Mouse (Mus musculus): ENCODE data around the gene Ap2m1. TPM values are rescaled to one million over a fixed set of nuclear protein-coding genes. Genes with fewer than 3 reads are reported as not detected.
A peak's percentile ranks its signal among the peaks of the same experiment; 100 is the strongest.

Ap2m1 gene
- polyA plus RNA-seq, 1 experiment from 2014 or later = 402 TPM

- 25% methylated on average over 9 of the region's 9 CpGs for whole genome bisulfite sequencing
- Histone ChIP-seq H3K36me3 (ENCODE audit: insufficient read depth, low read length) (peaks cover 25% of the 10 kb centered on the region; the same call in 1 of the 2 replicates), H3K27ac (ENCODE audit: low read length) (peak overlapping the region; percentile 93), H3K27me3 (replicated peaks; ENCODE audit: insufficient read depth, low read length) (no peaks in the 10 kb centered on the region), H3K4me2 (replicated peaks; ENCODE audit: low read depth, low read length) (peak overlapping the region; percentile 74), H3K4me1 (ENCODE audit: insufficient read depth, low read depth, low read length) (peaks cover 16% of the 10 kb centered on the region), H3K9me3 (ENCODE audit: low read length) (no peaks in the 10 kb centered on the region), H3K4me3 (ENCODE audit: low read depth, low read length) (peak overlapping the region; percentile 91), H3K9ac (replicated peaks; ENCODE audit: low read depth) (peak overlapping the region; percentile 87)
- DNase-seq (ENCODE audit: low spot score) (peak; percentile 39), ATAC-seq (no peak)
- no peak for TF ChIP-seq EP300 (IDR thresholded peaks at IDR 0.05)
- TF ChIP-seq CTCF (IDR thresholded peaks at IDR 0.05) = no peak
Measured at GRCm38 (mm10) chr16:20536081-20536665, 895 bp downstream of the Ap2m1 start.

GRCm38 (mm10) chr16:20537071-20537471 is 1.8 kb downstream of the Ap2m1 start:
- Histone ChIP-seq H3K4me3 (ENCODE audit: low read depth, low read length) (peak overlapping the region; percentile 14; the same call in 1 of the 2 replicates), H3K36me3 (ENCODE audit: insufficient read depth, low read length) (peaks cover 22% of the 10 kb centered on the region; the same call in 1 of the 2 replicates), H3K27ac (ENCODE audit: low read length) (no peak overlapping the region), H3K27me3 (replicated peaks; ENCODE audit: insufficient read depth, low read length) (no peaks in the 10 kb centered on the region), H3K9me3 (ENCODE audit: low read length) (no peaks in the 10 kb centered on the region), H3K4me1 (ENCODE audit: insufficient read depth, low read depth, low read length) (peaks cover 16% of the 10 kb centered on the region), H3K9ac (replicated peaks; ENCODE audit: low read depth) (peak overlapping the region; percentile 32), H3K4me2 (replicated peaks; ENCODE audit: low read depth, low read length) (peak overlapping the region; percentile 74)
- peak; percentile 52 for DNase-seq (ENCODE audit: low spot score)
- WGBS = 18% methylated on average over 5 of the region's 5 CpGs
- ATAC-seq = no peak
- TF ChIP-seq EP300 (IDR thresholded peaks at IDR 0.05) (no peak), CTCF (IDR thresholded peaks at IDR 0.05) (peak; percentile 5; the same call in 1 of the 2 replicates)

GRCm38 (mm10) chr16:20537601-20538320 is 2.5 kb downstream of the Ap2m1 start:
- H3K36me3 ChIP-seq (ENCODE audit: insufficient read depth, low read length) = peaks cover 28% of the 10 kb centered on the region; the same call in 1 of the 2 replicates
- 0 out of 2 replicates have a peak overlapping the region, but pooled peaks have one; percentile 14 for H3K4me3 ChIP-seq (ENCODE audit: low read depth, low read length)
- TF ChIP-seq CTCF (IDR thresholded peaks at IDR 0.05) (no peak), EP300 (IDR thresholded peaks at IDR 0.05) (no peak)
- ATAC-seq = no peak
- no peak for DNase-seq (ENCODE audit: low spot score)
- H3K9ac ChIP-seq (replicated peaks; ENCODE audit: low read depth) = peak overlapping the region; percentile 32
- peaks cover 16% of the 10 kb centered on the region for H3K4me1 ChIP-seq (ENCODE audit: insufficient read depth, low read depth, low read length)
- H3K9me3 ChIP-seq (ENCODE audit: low read length) = no peaks in the 10 kb centered on the region
- WGBS = 36% methylated on average over 6 of the region's 6 CpGs
- H3K27ac ChIP-seq (ENCODE audit: low read length) = no peak overlapping the region
- peak overlapping the region; percentile 74 for H3K4me2 ChIP-seq (replicated peaks; ENCODE audit: low read depth, low read length)
- H3K27me3 ChIP-seq (replicated peaks; ENCODE audit: insufficient read depth, low read length) = no peaks in the 10 kb centered on the region

- no peak overlapping the region for H3K9ac ChIP-seq (replicated peaks; ENCODE audit: low read depth)
- peaks cover 39% of the 10 kb centered on the region; the same call in 1 of the 2 replicates for H3K36me3 ChIP-seq (ENCODE audit: insufficient read depth, low read length)
- ATAC-seq (no peak), DNase-seq (ENCODE audit: low spot score) (no peak)
- no peak overlapping the region for H3K4me2 ChIP-seq (replicated peaks; ENCODE audit: low read depth, low read length)
- H3K4me1 ChIP-seq (ENCODE audit: insufficient read depth, low read depth, low read length) = peaks cover 16% of the 10 kb centered on the region
- H3K4me3 ChIP-seq (ENCODE audit: low read depth, low read length) = no peak overlapping the region
- no peak for TF ChIP-seq CTCF (IDR thresholded peaks at IDR 0.05)
- TF ChIP-seq EP300 (IDR thresholded peaks at IDR 0.05) = no peak
- H3K9me3 ChIP-seq (ENCODE audit: low read length) = no peaks in the 10 kb centered on the region
- H3K27ac ChIP-seq (ENCODE audit: low read length) = no peak overlapping the region
- no peaks in the 10 kb centered on the region for H3K27me3 ChIP-seq (replicated peaks; ENCODE audit: insufficient read depth, low read length)
- 71% methylated on average over 3 of the region's 3 CpGs for WGBS
Measured at GRCm38 (mm10) chr16:20539649-20540048, 4.4 kb downstream of the Ap2m1 start.

GRCm38 (mm10) chr16:20540438-20540837 is 5.2 kb downstream of the Ap2m1 start:
- peaks cover 44% of the 10 kb centered on the region; the same call in 1 of the 2 replicates for H3K36me3 ChIP-seq (ENCODE audit: insufficient read depth, low read length)
- H3K9ac ChIP-seq (replicated peaks; ENCODE audit: low read depth) = no peak overlapping the region
- TF ChIP-seq CTCF (IDR thresholded peaks at IDR 0.05) (no peak), EP300 (IDR thresholded peaks at IDR 0.05) (no peak)
- H3K4me3 ChIP-seq (ENCODE audit: low read depth, low read length) = no peak overlapping the region
- H3K27me3 ChIP-seq (replicated peaks; ENCODE audit: insufficient read depth, low read length) = no peaks in the 10 kb centered on the region
- H3K27ac ChIP-seq (ENCODE audit: low read length) = no peak overlapping the region
- WGBS = 65% methylated on average over 4 of the region's 4 CpGs
- DNase-seq (ENCODE audit: low spot score) = peak; percentile 20
- ATAC-seq = no peak
- no peaks in the 10 kb centered on the region for H3K9me3 ChIP-seq (ENCODE audit: low read length)
- H3K4me1 ChIP-seq (ENCODE audit: insufficient read depth, low read depth, low read length) = peaks cover 16% of the 10 kb centered on the region
- H3K4me2 ChIP-seq (replicated peaks; ENCODE audit: low read depth, low read length) = no peak overlapping the region

GRCm38 (mm10) chr16:20545696-20546095 is 10.4 kb downstream of the Ap2m1 start:
- TF ChIP-seq EP300 (IDR thresholded peaks at IDR 0.05) (no peak), CTCF (IDR thresholded peaks at IDR 0.05) (no peak)
- DNase-seq (ENCODE audit: low spot score) = no peak
- WGBS = 86% methylated on average over 10 of the region's 10 CpGs
- Histone ChIP-seq H3K36me3 (ENCODE audit: insufficient read depth, low read length) (peaks cover 28% of the 10 kb centered on the region; the same call in 1 of the 2 replicates), H3K4me1 (ENCODE audit: insufficient read depth, low read depth, low read length) (peaks cover 9% of the 10 kb centered on the region; the same call in 1 of the 2 replicates), H3K27me3 (replicated peaks; ENCODE audit: insufficient read depth, low read length) (no peaks in the 10 kb centered on the region), H3K9me3 (ENCODE audit: low read length) (no peaks in the 10 kb centered on the region), H3K4me2 (replicated peaks; ENCODE audit: low read depth, low read length) (no peak overlapping the region), H3K27ac (ENCODE audit: low read length) (no peak overlapping the region), H3K4me3 (ENCODE audit: low read depth, low read length) (no peak overlapping the region), H3K9ac (replicated peaks; ENCODE audit: low read depth) (no peak overlapping the region)
- no peak for ATAC-seq

Data from lung, postnatal 0 days (tissue).